Mouse (Mus musculus) hindbrain, embryonic 13.5 days (tissue): ENCODE data around the gene Egf. TPM values are rescaled to one million over a fixed set of nuclear protein-coding genes. Genes with fewer than 3 reads are reported as not detected.

Experiments
- ATAC-seq: fragments of 200-750 bp; cut with Nextera tagmentation; 2 replicates; pipeline ENCODE4 v1.8.0; 2017; ENCODE audit warnings: moderate TSS enrichment; ENCODE audit not compliant: low FRiP score
- H3K27ac ChIP-seq: fragments of 300-500 bp; sonication (generic); 2 replicates; pipeline ENCODE4 v1.5.1; 2015; ENCODE audit warnings: inconsistent platforms, mild to moderate bottlenecking, moderate library complexity
- H3K27me3 ChIP-seq: fragments of 300-500 bp; sonication (generic); 2 replicates; pipeline ENCODE4 v1.6.1; 2015; ENCODE audit warnings: mild to moderate bottlenecking, inconsistent platforms
- H3K36me3 ChIP-seq: fragments of 300-500 bp; sonication (generic); 2 replicates; pipeline ENCODE4 v1.6.1; 2015; ENCODE audit warnings: mild to moderate bottlenecking, inconsistent platforms
- H3K4me1 ChIP-seq: fragments of 300-500 bp; sonication (generic); replicated peaks from 2 replicates; pipeline ENCODE4 v1.6.1; 2015; ENCODE audit warnings: inconsistent platforms
- H3K4me2 ChIP-seq: fragments of 300-500 bp; sonication (generic); 2 replicates; pipeline ENCODE4 v1.6.1; 2015; ENCODE audit warnings: inconsistent platforms, mild to moderate bottlenecking, moderate library complexity
- H3K4me3 ChIP-seq: fragments of 300-500 bp; sonication (generic); 2 replicates; pipeline ENCODE4 v1.5.1; 2015; ENCODE audit warnings: mild to moderate bottlenecking, inconsistent platforms
- H3K9ac ChIP-seq: fragments of 300-500 bp; sonication (generic); 2 replicates; pipeline ENCODE4 v1.6.1; 2015; ENCODE audit warnings: mild to moderate bottlenecking, inconsistent platforms
- H3K9me3 ChIP-seq: fragments of 300-500 bp; sonication (generic); 2 replicates; pipeline ENCODE4 v1.6.1; 2016; ENCODE audit warnings: inconsistent platforms
- WGBS: fragments of 180-500 bp; shearing (Covaris S2); methylation state at CpG from one replicate; pipeline ENCODE4 v1.1.7; 2015; 5-methylcytosine and 5-hydroxymethylcytosine counted together
- polyA plus RNA-seq: library from polyadenylated mRNA; unstranded; fragments of >200 nt; fragmentation: Nextera tagmentation; extraction: Ambion mirVana; gene quantifications from 2 replicates; pipeline ENCODE4 v1.2.1, GENCODE M21; 2015

The Egf gene
- polyA plus RNA-seq, 1 experiment from 2014 or later, result 2.7 TPM

- Histone ChIP-seq H3K36me3 (peaks cover 5% of the 10 kb centered on the region; the same call in 1 of the 2 replicates), H3K27ac (no peak overlapping the region), H3K27me3 (no peaks in the 10 kb centered on the region), H3K4me1 (no peaks in the 10 kb centered on the region), H3K4me3 (no peak overlapping the region), H3K9ac (no peak overlapping the region), H3K4me2 (no peak overlapping the region), H3K9me3 (no peaks in the 10 kb centered on the region)
- ATAC-seq, result no peak
- WGBS, result 76% methylated on average over 8 of the region's 8 CpGs
Observed at GRCm38 (mm10) chr3:129698882-129699281, 56.2 kb downstream of the Egf start.

- Histone ChIP-seq H3K9ac (no peak overlapping the region), H3K27me3 (no peaks in the 10 kb centered on the region), H3K9me3 (no peaks in the 10 kb centered on the region), H3K27ac (no peak overlapping the region), H3K36me3 (peaks cover 5% of the 10 kb centered on the region; the same call in 1 of the 2 replicates), H3K4me3 (no peak overlapping the region), H3K4me1 (0 out of 2 replicates have a peak, but pooled peaks cover 2% of the 10 kb centered on the region), H3K4me2 (no peak overlapping the region)
- WGBS, result 77% methylated on average over 6 of the region's 6 CpGs
- no peak for ATAC-seq
Observed at GRCm38 (mm10) chr3:129698365-129698764, 56.8 kb downstream of the Egf start.

- Histone ChIP-seq H3K4me2 (no peak overlapping the region), H3K27ac (no peak overlapping the region), H3K4me3 (no peak overlapping the region), H3K9ac (no peak overlapping the region), H3K27me3 (no peaks in the 10 kb centered on the region), H3K9me3 (no peaks in the 10 kb centered on the region), H3K4me1 (0 out of 2 replicates have a peak, but pooled peaks cover 4% of the 10 kb centered on the region), H3K36me3 (peaks cover 5% of the 10 kb centered on the region; the same call in 1 of the 2 replicates)
- WGBS, result 91% methylated on average over 10 of the region's 10 CpGs
- ATAC-seq, result no peak
Observed at GRCm38 (mm10) chr3:129697691-129698090, 57.4 kb downstream of the Egf start.

GRCm38 (mm10) chr3:129695943-129696342, 59.2 kb downstream of the Egf start:
- H3K9ac ChIP-seq, result no peak overlapping the region
- 0 out of 2 replicates have a peak, but pooled peaks cover 5% of the 10 kb centered on the region for H3K36me3 ChIP-seq
- no peak for ATAC-seq
- H3K4me3 ChIP-seq, result no peak overlapping the region
- H3K4me2 ChIP-seq, result no peak overlapping the region
- WGBS, result 92% methylated on average over 8 of the region's 8 CpGs
- H3K4me1 ChIP-seq, result 0 out of 2 replicates have a peak, but pooled peaks cover 4% of the 10 kb centered on the region
- no peak overlapping the region for H3K27ac ChIP-seq
- no peaks in the 10 kb centered on the region for H3K27me3 ChIP-seq
- H3K9me3 ChIP-seq, result no peaks in the 10 kb centered on the region

- no peak overlapping the region for H3K4me2 ChIP-seq
- no peak; the same call in 1 of the 2 replicates for ATAC-seq
- 56% methylated on average over 4 of the region's 4 CpGs for WGBS
Observed at GRCm38 (mm10) chr3:129693581-129693980, 61.5 kb downstream of the Egf start.

GRCm38 (mm10) chr3:129692816-129693215, 62.3 kb downstream of the Egf start:
- H3K9ac ChIP-seq, result no peak overlapping the region
- H3K27ac ChIP-seq, result no peak overlapping the region
- 0 out of 2 replicates have a peak, but pooled peaks cover 4% of the 10 kb centered on the region for H3K4me1 ChIP-seq
- H3K9me3 ChIP-seq, result no peaks in the 10 kb centered on the region
- 0 out of 2 replicates have a peak, but pooled peaks cover 2% of the 10 kb centered on the region for H3K36me3 ChIP-seq
- no peak for ATAC-seq
- H3K27me3 ChIP-seq, result no peaks in the 10 kb centered on the region
- H3K4me2 ChIP-seq, result no peak overlapping the region
- 54% methylated on average over 16 of the region's 16 CpGs for WGBS
- H3K4me3 ChIP-seq, result no peak overlapping the region

More at GRCm38 (mm10) chr3:129693581-129693980, 61.5 kb downstream of the Egf start:
- Histone ChIP-seq H3K27me3 (no peaks in the 10 kb centered on the region), H3K36me3 (0 out of 2 replicates have a peak, but pooled peaks cover 2% of the 10 kb centered on the region), H3K4me3 (no peak overlapping the region), H3K4me1 (0 out of 2 replicates have a peak, but pooled peaks cover 4% of the 10 kb centered on the region), H3K27ac (no peak overlapping the region), H3K9me3 (no peaks in the 10 kb centered on the region), H3K9ac (no peak overlapping the region)

- no peak for ATAC-seq
- WGBS, result 72% methylated on average over 5 of the region's 5 CpGs
- Histone ChIP-seq H3K9ac (no peak overlapping the region), H3K36me3 (no peaks in the 10 kb centered on the region), H3K9me3 (no peaks in the 10 kb centered on the region), H3K27me3 (no peaks in the 10 kb centered on the region), H3K27ac (no peak overlapping the region), H3K4me1 (no peaks in the 10 kb centered on the region), H3K4me2 (no peak overlapping the region), H3K4me3 (no peak overlapping the region)
Observed at GRCm38 (mm10) chr3:129687429-129687828, 67.7 kb downstream of the Egf start.

GRCm38 (mm10) chr3:129686698-129687333, 68.3 kb downstream of the Egf start:
- Histone ChIP-seq H3K4me2 (no peak overlapping the region), H3K9me3 (no peaks in the 10 kb centered on the region), H3K4me1 (no peaks in the 10 kb centered on the region), H3K9ac (no peak overlapping the region), H3K27ac (no peak overlapping the region), H3K4me3 (no peak overlapping the region), H3K27me3 (no peaks in the 10 kb centered on the region), H3K36me3 (no peaks in the 10 kb centered on the region)
- peak; percentile 66; the same call in 1 of the 2 replicates for ATAC-seq
- 59% methylated on average over 8 of the region's 8 CpGs for WGBS

- no peak overlapping the region for H3K9ac ChIP-seq
- H3K27me3 ChIP-seq, result no peaks in the 10 kb centered on the region
- H3K4me1 ChIP-seq, result no peaks in the 10 kb centered on the region
- H3K9me3 ChIP-seq, result no peaks in the 10 kb centered on the region
- H3K36me3 ChIP-seq, result no peaks in the 10 kb centered on the region
- ATAC-seq, result 0 out of 2 replicates have a peak, but pooled peaks have one; percentile 10
- no peak overlapping the region for H3K4me3 ChIP-seq
- H3K4me2 ChIP-seq, result no peak overlapping the region
- WGBS, result 78% methylated on average over 12 of the region's 12 CpGs
- H3K27ac ChIP-seq, result no peak overlapping the region
Observed at GRCm38 (mm10) chr3:129686196-129686595, 68.9 kb downstream of the Egf start.

- Histone ChIP-seq H3K27me3 (no peaks in the 10 kb centered on the region), H3K9me3 (no peaks in the 10 kb centered on the region), H3K36me3 (no peaks in the 10 kb centered on the region), H3K4me3 (no peak overlapping the region), H3K9ac (no peak overlapping the region), H3K4me1 (no peaks in the 10 kb centered on the region), H3K27ac (no peak overlapping the region), H3K4me2 (no peak overlapping the region)
- no peak for ATAC-seq
- WGBS, result 93% methylated on average over 10 of the region's 10 CpGs
Observed at GRCm38 (mm10) chr3:129683060-129683679, 71.9 kb downstream of the Egf start.

- Histone ChIP-seq H3K4me3 (no peak overlapping the region), H3K27ac (no peak overlapping the region), H3K27me3 (no peaks in the 10 kb centered on the region), H3K36me3 (no peaks in the 10 kb centered on the region), H3K9ac (no peak overlapping the region), H3K4me1 (no peaks in the 10 kb centered on the region), H3K9me3 (no peaks in the 10 kb centered on the region), H3K4me2 (no peak overlapping the region)
- ATAC-seq, result no peak
- WGBS, result 84% methylated on average over 10 of the region's 10 CpGs
Observed at GRCm38 (mm10) chr3:129682389-129682788, 72.7 kb downstream of the Egf start.

GRCm38 (mm10) chr3:129681841-129682240, 73.3 kb downstream of the Egf start:
- Histone ChIP-seq H3K4me2 (no peak overlapping the region), H3K4me1 (no peaks in the 10 kb centered on the region), H3K36me3 (no peaks in the 10 kb centered on the region), H3K4me3 (no peak overlapping the region), H3K27ac (no peak overlapping the region), H3K9ac (no peak overlapping the region), H3K27me3 (no peaks in the 10 kb centered on the region), H3K9me3 (no peaks in the 10 kb centered on the region)
- ATAC-seq, result no peak
- 90% methylated on average over 4 of the region's 4 CpGs for WGBS
